Mouse (Mus musculus): ENCODE measurements at regions not wholly inside any gene's neighbourhood (a gene's known extent, or its start where the extent isn't known, plus 50 kb on each side); places are given as distances from the start of the nearest gene placed in this dataset.

- no peak for TF ChIP-seq GATA4 (IDR thresholded peaks at IDR 0.05; ENCODE audit: insufficient replicate concordance, low read length)
These were observed 234.3 kb downstream of the Gm5426 start for GRCm38 (mm10) chr10:96370547-96371320.

GRCm38 (mm10) chr10:96371321-96371653, 234.9 kb downstream of the Gm5426 start:
- no peak for TF ChIP-seq GATA4 (IDR thresholded peaks at IDR 0.05; ENCODE audit: insufficient replicate concordance, low read length)

- no peak for TF ChIP-seq GATA4 (IDR thresholded peaks at IDR 0.05; ENCODE audit: insufficient replicate concordance, low read length)
These were observed 236.4 kb downstream of the Gm5426 start for GRCm38 (mm10) chr10:96372616-96373346.

GRCm38 (mm10) chr10:96373481-96373880, 237.1 kb downstream of the Gm5426 start:
- no peak for TF ChIP-seq GATA4 (IDR thresholded peaks at IDR 0.05; ENCODE audit: insufficient replicate concordance, low read length)

GRCm38 (mm10) chr10:96374293-96375069, 238.1 kb downstream of the Gm5426 start:
- no peak for TF ChIP-seq GATA4 (IDR thresholded peaks at IDR 0.05; ENCODE audit: insufficient replicate concordance, low read length)

- TF ChIP-seq GATA4 (IDR thresholded peaks at IDR 0.05; ENCODE audit: insufficient replicate concordance, low read length), result no peak
These were observed 238.7 kb downstream of the Gm5426 start for GRCm38 (mm10) chr10:96375070-96375447.

GRCm38 (mm10) chr10:96377549-96377948, 239.3 kb upstream of the Btg1 start:
- TF ChIP-seq GATA4 (IDR thresholded peaks at IDR 0.05; ENCODE audit: insufficient replicate concordance, low read length), result no peak

- no peak for TF ChIP-seq GATA4 (IDR thresholded peaks at IDR 0.05; ENCODE audit: insufficient replicate concordance, low read length)
These were observed 237.6 kb upstream of the Btg1 start for GRCm38 (mm10) chr10:96379016-96379771.

GRCm38 (mm10) chr10:96381664-96382063, 235.1 kb upstream of the Btg1 start:
- TF ChIP-seq GATA4 (IDR thresholded peaks at IDR 0.05; ENCODE audit: insufficient replicate concordance, low read length), result no peak

GRCm38 (mm10) chr10:96391748-96392147, 225.1 kb upstream of the Btg1 start:
- no peak for TF ChIP-seq GATA4 (IDR thresholded peaks at IDR 0.05; ENCODE audit: insufficient replicate concordance, low read length)

GRCm38 (mm10) chr10:96392836-96393235, 224.0 kb upstream of the Btg1 start:
- no peak for TF ChIP-seq GATA4 (IDR thresholded peaks at IDR 0.05; ENCODE audit: insufficient replicate concordance, low read length)

GRCm38 (mm10) chr10:96394210-96394609, 222.6 kb upstream of the Btg1 start:
- no peak for TF ChIP-seq GATA4 (IDR thresholded peaks at IDR 0.05; ENCODE audit: insufficient replicate concordance, low read length)

GRCm38 (mm10) chr10:96395017-96395416, 221.8 kb upstream of the Btg1 start:
- no peak for TF ChIP-seq GATA4 (IDR thresholded peaks at IDR 0.05; ENCODE audit: insufficient replicate concordance, low read length)

GRCm38 (mm10) chr10:96397931-96398561, 218.8 kb upstream of the Btg1 start:
- TF ChIP-seq GATA4 (IDR thresholded peaks at IDR 0.05; ENCODE audit: insufficient replicate concordance, low read length), result no peak

All from liver, adult (tissue).